Mouse (Mus musculus) embryonic facial prominence, embryonic 10.5 days (tissue): ENCODE results near the gene Gabrr1. TPM values are rescaled to one million over a fixed set of nuclear protein-coding genes. Genes with fewer than 3 reads are reported as not detected.
"Not testable (repeated sequence)": the region's sequence is repeated elsewhere in the genome, so short reads cannot be mapped to it uniquely, and the experiment has no call there.

Source experiments
- DNase-seq: peaks from one replicate; pipeline ENCODE4 v3.0.0-alpha.2; 2017; ENCODE audit warnings: low spot score
- H3K27ac ChIP-seq: fragments of 300-500 bp; sonication (generic); replicated peaks from 2 replicates; pipeline ENCODE4 v1.5.1; 2016; ENCODE audit warnings: mild to moderate bottlenecking
- H3K27me3 ChIP-seq: fragments of 300-500 bp; sonication (generic); replicated peaks from 2 replicates; pipeline ENCODE4 v1.6.1; 2016; ENCODE audit warnings: low read depth, mild to moderate bottlenecking; ENCODE audit not compliant: poor library complexity, severe bottlenecking
- H3K36me3 ChIP-seq: fragments of 300-500 bp; sonication (generic); replicated peaks from 2 replicates; pipeline ENCODE4 v1.6.1; 2016; ENCODE audit warnings: mild to moderate bottlenecking, moderate library complexity
- H3K4me1 ChIP-seq: fragments of 300-500 bp; sonication (generic); 2 replicates; pipeline ENCODE4 v1.6.1; 2016
- H3K4me3 ChIP-seq: fragments of 300-500 bp; sonication (generic); 2 replicates; pipeline ENCODE4 v1.5.1; 2016; ENCODE audit warnings: mild to moderate bottlenecking, moderate library complexity
- H3K9me3 ChIP-seq: fragments of 300-500 bp; sonication (generic); 2 replicates; pipeline ENCODE4 v1.6.1; 2016; ENCODE audit warnings: mild to moderate bottlenecking
- WGBS: fragments of 180-500 bp; shearing (Covaris S2); methylation state at CpG from one replicate; pipeline ENCODE4 v1.1.7; 2016; 5-methylcytosine and 5-hydroxymethylcytosine counted together
- polyA plus RNA-seq: library from polyadenylated mRNA; unstranded; fragments of >200 nt; fragmentation: Nextera tagmentation; extraction: Ambion mirVana; gene quantifications from 2 replicates; pipeline ENCODE4 v1.2.1, GENCODE M21; 2016

The Gabrr1 gene
- polyA plus RNA-seq = 0.06 TPM in 1 of 2 replicates, not detected in the other

- H3K36me3 ChIP-seq = no peaks in the 10 kb centered on the region
- 59% methylated on average over 11 of the region's 11 CpGs for WGBS
- H3K9me3 ChIP-seq = no peaks in the 10 kb centered on the region
- no peak for DNase-seq
- H3K27me3 ChIP-seq = no peaks in the 10 kb centered on the region
- no peak within 1 kb of the TSS for H3K27ac ChIP-seq
- H3K4me3 ChIP-seq = no peak within 1 kb of the TSS
- peaks cover 6% of the 10 kb centered on the region for H3K4me1 ChIP-seq
Measured at GRCm38 (mm10) chr4:33132221-33132620, at the start of gene Gabrr1. Gene Gabrr1, plus strand, starts transcription at chr4:33132521.

GRCm38 (mm10) chr4:33099118-33099694, 33.1 kb upstream of the Gabrr1 start:
- DNase-seq = no peak
- no peaks in the 10 kb centered on the region for H3K36me3 ChIP-seq
- H3K27me3 ChIP-seq = no peaks in the 10 kb centered on the region
- no peaks in the 10 kb centered on the region for H3K4me1 ChIP-seq
- no peak overlapping the region for H3K27ac ChIP-seq
- no peak overlapping the region for H3K4me3 ChIP-seq
- WGBS = 87% methylated on average over 6 of the region's 6 CpGs
- no peaks in the 10 kb centered on the region for H3K9me3 ChIP-seq

GRCm38 (mm10) chr4:33109720-33110458, 22.4 kb upstream of the Gabrr1 start:
- H3K4me3 ChIP-seq = no peak overlapping the region
- no peaks in the 10 kb centered on the region for H3K27me3 ChIP-seq
- no peak overlapping the region for H3K27ac ChIP-seq
- H3K9me3 ChIP-seq = no peaks in the 10 kb centered on the region
- no peaks in the 10 kb centered on the region for H3K4me1 ChIP-seq
- no peaks in the 10 kb centered on the region for H3K36me3 ChIP-seq
- no peak for DNase-seq
- 86% methylated on average over 14 of the region's 14 CpGs for WGBS

GRCm38 (mm10) chr4:33110845-33111244, 21.5 kb upstream of the Gabrr1 start:
- WGBS = 85% methylated on average over 7 of the region's 7 CpGs
- Histone ChIP-seq H3K4me3 (no peak overlapping the region), H3K4me1 (no peaks in the 10 kb centered on the region), H3K27me3 (no peaks in the 10 kb centered on the region), H3K36me3 (no peaks in the 10 kb centered on the region), H3K27ac (no peak overlapping the region), H3K9me3 (no peaks in the 10 kb centered on the region)
- DNase-seq = no peak

- Histone ChIP-seq H3K4me3 (no peak overlapping the region), H3K9me3 (no peaks in the 10 kb centered on the region), H3K4me1 (no peaks in the 10 kb centered on the region), H3K27me3 (no peaks in the 10 kb centered on the region), H3K36me3 (no peaks in the 10 kb centered on the region), H3K27ac (no peak overlapping the region)
- WGBS = 88% methylated on average over 9 of the region's 9 CpGs
- DNase-seq = no peak
Measured at GRCm38 (mm10) chr4:33111358-33111757, 21.0 kb upstream of the Gabrr1 start.

- not testable (repeated sequence) for H3K27ac ChIP-seq, H3K4me1 ChIP-seq, H3K36me3 ChIP-seq, DNase-seq, H3K27me3 ChIP-seq, H3K9me3 ChIP-seq, H3K4me3 ChIP-seq
- WGBS = 95% methylated on average over 14 of the region's 14 CpGs
Measured at GRCm38 (mm10) chr4:33112866-33113265, 19.5 kb upstream of the Gabrr1 start.

GRCm38 (mm10) chr4:33119118-33119517, 13.2 kb upstream of the Gabrr1 start:
- WGBS = 3% methylated on average over 3 of the region's 3 CpGs
- not testable (repeated sequence) for H3K9me3 ChIP-seq, H3K27me3 ChIP-seq, H3K27ac ChIP-seq, H3K4me1 ChIP-seq, H3K4me3 ChIP-seq, H3K36me3 ChIP-seq
- DNase-seq = peak; percentile 78

- Histone ChIP-seq H3K4me1 (no peaks in the 10 kb centered on the region), H3K36me3 (no peaks in the 10 kb centered on the region), H3K4me3 (no peak overlapping the region), H3K27me3 (no peaks in the 10 kb centered on the region), H3K27ac (no peak overlapping the region), H3K9me3 (no peaks in the 10 kb centered on the region)
- peak; percentile 27 for DNase-seq
- 80% methylated on average over 6 of the region's 6 CpGs for WGBS
Measured at GRCm38 (mm10) chr4:33124493-33124892, 7.8 kb upstream of the Gabrr1 start.

GRCm38 (mm10) chr4:33125409-33126084, 6.8 kb upstream of the Gabrr1 start:
- H3K4me1 ChIP-seq = no peaks in the 10 kb centered on the region
- no peaks in the 10 kb centered on the region for H3K9me3 ChIP-seq
- no peak for DNase-seq
- no peaks in the 10 kb centered on the region for H3K36me3 ChIP-seq
- WGBS = 79% methylated on average over 10 of the region's 10 CpGs
- H3K27ac ChIP-seq = no peak overlapping the region
- no peak overlapping the region for H3K4me3 ChIP-seq
- no peaks in the 10 kb centered on the region for H3K27me3 ChIP-seq

- H3K36me3 ChIP-seq = no peaks in the 10 kb centered on the region
- H3K4me1 ChIP-seq = 0 out of 2 replicates have a peak, but pooled peaks cover 3% of the 10 kb centered on the region
- no peak for DNase-seq
- no peak overlapping the region for H3K27ac ChIP-seq
- H3K9me3 ChIP-seq = 0 out of 2 replicates have a peak, but pooled peaks cover 3% of the 10 kb centered on the region
- H3K4me3 ChIP-seq = no peak overlapping the region
- peaks cover 23% of the 10 kb centered on the region for H3K27me3 ChIP-seq
- WGBS = 46% methylated on average over 20 of the region's 20 CpGs
Measured at GRCm38 (mm10) chr4:33146679-33147291, 14.5 kb downstream of the Gabrr1 start.

- 0 out of 2 replicates have a peak, but pooled peaks cover 3% of the 10 kb centered on the region for H3K4me1 ChIP-seq
- no peaks in the 10 kb centered on the region for H3K9me3 ChIP-seq
- 11% methylated on average over 2 of the region's 2 CpGs for WGBS
Measured at GRCm38 (mm10) chr4:33147825-33148224, 15.5 kb downstream of the Gabrr1 start.

GRCm38 (mm10) chr4:33149150-33149549, 16.8 kb downstream of the Gabrr1 start:
- Histone ChIP-seq H3K9me3 (no peaks in the 10 kb centered on the region), H3K27ac (no peak overlapping the region), H3K4me1 (0 out of 2 replicates have a peak, but pooled peaks cover 3% of the 10 kb centered on the region), H3K36me3 (no peaks in the 10 kb centered on the region), H3K27me3 (peaks cover 23% of the 10 kb centered on the region), H3K4me3 (no peak overlapping the region)
- WGBS = 52% methylated on average over 7 of the region's 7 CpGs
- no peak for DNase-seq

More at GRCm38 (mm10) chr4:33147825-33148224, 15.5 kb downstream of the Gabrr1 start:
- H3K27me3 ChIP-seq = peaks cover 23% of the 10 kb centered on the region
- no peaks in the 10 kb centered on the region for H3K36me3 ChIP-seq
- DNase-seq = peak; percentile 65
- H3K4me3 ChIP-seq = no peak overlapping the region
- H3K27ac ChIP-seq = no peak overlapping the region
